12 mouse cellular contexts compared by ENCODE assay signal in genomic region chr13:17942338-17942737, GRCm38 (mm10). TPM values are rescaled to one million over a fixed set of nuclear protein-coding genes. Genes with fewer than 3 reads are reported as not detected.
DNase-seq lines count a peak whose midpoint lies in the region; ATAC-seq and TF ChIP-seq lines count a peak whose summit lies in the region.
"Had no signal": no experiment of that assay in that cellular context is flagged by ENCODE, and none has a peak within 500 bp of the region (broad histone marks: within the 10 kb centered on the region; RNA-seq: fewer than 3 reads in every experiment).

No protein-coding gene starts in this region.

- H3K36me3 ChIP-seq in forebrain, embryonic 12.5 days (replicated peaks) = no peaks in the 10 kb centered on the region
- H3K36me3 ChIP-seq in forebrain, embryonic 10.5 days (replicated peaks) = peaks cover 17% of the 10 kb centered on the region
- H3K36me3 ChIP-seq in hindbrain, embryonic 12.5 days = no peaks in the 10 kb centered on the region
- H3K36me3 ChIP-seq in myocyte (ENCODE audit: control insufficient read depth, insufficient read depth) = no peaks in the 10 kb centered on the region
- H3K36me3 ChIP-seq: kidney, embryonic 15.5 days had no signal

- peaks cover 66% of the 10 kb centered on the region for H3K79me2 ChIP-seq in myocyte (ENCODE audit: control insufficient read depth, insufficient read depth)

- DNase-seq in forebrain, embryonic 10.5 days (ENCODE audit: extremely low spot score, low spot score) = no peak
- DNase-seq in MEL-GATA-1-ER (ENCODE audit: extremely low read depth, low read depth) = peak; percentile 39
- DNase-seq in kidney, adult 9 months = no peak
- DNase-seq in cerebellum, adult 8-10 months = no peak
- DNase-seq in lung, postnatal 36 days = no peak
- DNase-seq: cerebellum, postnatal 25 days; spleen, adult 18-20 months had no signal

- H3K27ac ChIP-seq in forebrain, embryonic 12.5 days = no peak overlapping the region
- H3K27ac ChIP-seq in forebrain, embryonic 10.5 days = no peak overlapping the region
- H3K27ac ChIP-seq in hindbrain, embryonic 12.5 days = no peak overlapping the region
- H3K27ac ChIP-seq: kidney, embryonic 15.5 days had no signal

- ATAC-seq in forebrain, embryonic 12.5 days (ENCODE audit: low FRiP score) = no peak
- ATAC-seq in hindbrain, embryonic 12.5 days (ENCODE audit: low FRiP score) = no peak
- ATAC-seq: Patski had no signal

- H3K4me2 ChIP-seq in forebrain, embryonic 12.5 days = 0 out of 2 replicates have a peak overlapping the region, but pooled peaks have one; percentile 75
- peak overlapping the region; percentile 76 for H3K4me2 ChIP-seq in hindbrain, embryonic 12.5 days (replicated peaks)
- H3K4me2 ChIP-seq in myocyte (ENCODE audit: low read depth) = no peak overlapping the region

- H3K4me1 ChIP-seq in forebrain, embryonic 12.5 days = peaks cover 12% of the 10 kb centered on the region
- H3K4me1 ChIP-seq in forebrain, embryonic 10.5 days = peaks cover 16% of the 10 kb centered on the region
- H3K4me1 ChIP-seq in hindbrain, embryonic 12.5 days = peaks cover 7% of the 10 kb centered on the region

- WGBS in forebrain, embryonic 12.5 days = 74% methylated on average over 6 of the region's 6 CpGs
- 84% methylated on average over 6 of the region's 6 CpGs for WGBS in forebrain, embryonic 10.5 days
- 73% methylated on average over 6 of the region's 6 CpGs for WGBS in hindbrain, embryonic 12.5 days

- no peak overlapping the region for H3K9ac ChIP-seq in forebrain, embryonic 12.5 days
- H3K9ac ChIP-seq in hindbrain, embryonic 12.5 days = 0 out of 2 replicates have a peak overlapping the region, but pooled peaks have one; percentile 27

- H3ac ChIP-seq in myocyte (ENCODE audit: control insufficient read depth, insufficient read length) = no peak overlapping the region

- no peaks in the 10 kb centered on the region for H3K9me3 ChIP-seq in forebrain, embryonic 12.5 days
- H3K9me3 ChIP-seq in forebrain, embryonic 10.5 days = no peaks in the 10 kb centered on the region
- H3K9me3 ChIP-seq in hindbrain, embryonic 12.5 days (replicated peaks) = no peaks in the 10 kb centered on the region
- H3K9me3 ChIP-seq: kidney, embryonic 15.5 days had no signal

- no peak overlapping the region for H3K4me3 ChIP-seq in forebrain, embryonic 12.5 days (replicated peaks)
- no peak overlapping the region for H3K4me3 ChIP-seq in forebrain, embryonic 10.5 days
- H3K4me3 ChIP-seq in hindbrain, embryonic 12.5 days = no peak overlapping the region
- H3K4me3 ChIP-seq in myocyte = peak overlapping the region; percentile 60

- no peak for TF ChIP-seq POLR2A in myocyte (IDR thresholded peaks at IDR 0.05; ENCODE audit: insufficient read length, low read depth)

- H3K27me3 ChIP-seq in forebrain, embryonic 12.5 days = no peaks in the 10 kb centered on the region
- H3K27me3 ChIP-seq in forebrain, embryonic 10.5 days (ENCODE audit: poor library complexity, severe bottlenecking) = no peaks in the 10 kb centered on the region
- no peaks in the 10 kb centered on the region for H3K27me3 ChIP-seq in hindbrain, embryonic 12.5 days
- H3K27me3 ChIP-seq in myocyte (ENCODE audit: control insufficient read depth, insufficient read depth, insufficient read length) = no peaks in the 10 kb centered on the region
- H3K27me3 ChIP-seq: kidney, embryonic 15.5 days; Patski had no signal

TF ChIP-seq in myocyte, 11 proteins besides CTCF, POLR2A, EP300 and RAD21:
- TF ChIP-seq USF1 (IDR thresholded peaks at IDR 0.05; ENCODE audit: low read depth) (no peak), REST (IDR thresholded peaks at IDR 0.05; ENCODE audit: insufficient read depth, insufficient read length) (no peak), MYOG (IDR thresholded peaks at IDR 0.05; ENCODE audit: control insufficient read depth in 1 of 3, insufficient read depth in 1 of 3, insufficient read length in 2 of 3, low read depth in 2 of 3) (no peak), MYOD1 (IDR thresholded peaks at IDR 0.05; ENCODE audit: control insufficient read depth in 1 of 3, insufficient read length in 2 of 3, low read depth in 2 of 3) (no peak), E2F4 (IDR thresholded peaks at IDR 0.05; ENCODE audit: insufficient read depth) (no peak), POLR2AphosphoS2 (IDR thresholded peaks at IDR 0.05; ENCODE audit: insufficient read length, low read depth) (no peak), SRF (IDR thresholded peaks at IDR 0.05; ENCODE audit: control insufficient read depth, insufficient read length, low read depth) (no peak), MAX (IDR thresholded peaks at IDR 0.05; ENCODE audit: low read depth) (no peak), TCF3 (IDR thresholded peaks at IDR 0.05; ENCODE audit: insufficient read length, low read depth) (no peak), TCF12 (IDR thresholded peaks at IDR 0.05; ENCODE audit: insufficient read depth, poor library complexity, severe bottlenecking) (no peak), CEBPB (IDR thresholded peaks at IDR 0.05; ENCODE audit: insufficient read depth, poor library complexity, severe bottlenecking) (no peak)

RNA-seq across cellular contexts. Expression of gene Rala, which starts 1.7 kb away (rescaled TPM):
- 134 and 141 TPM in 2 replicates for polyA plus RNA-seq in forebrain, embryonic 12.5 days (2016; fragmentation: Nextera tagmentation; extraction: Ambion mirVana)
- 101 and 103 TPM in 2 replicates for polyA plus RNA-seq in forebrain, embryonic 10.5 days (2016; fragmentation: Nextera tagmentation; extraction: Ambion mirVana)
- 144 and 154 TPM in 2 replicates for polyA plus RNA-seq in hindbrain, embryonic 12.5 days (2016; fragmentation: Nextera tagmentation; extraction: Ambion mirVana)
- 41.3 TPM for polyA plus RNA-seq in myocyte (2012; fragmentation: generic; extraction: Trizol)

RNA-seq across cellular contexts. Expression of gene Yae1d1, which starts 50.8 kb away (rescaled TPM):
- 95.0 and 101 TPM in 2 replicates for polyA plus RNA-seq in forebrain, embryonic 12.5 days (2016; fragmentation: Nextera tagmentation; extraction: Ambion mirVana)
- 98.8 and 99.4 TPM in 2 replicates for polyA plus RNA-seq in forebrain, embryonic 10.5 days (2016; fragmentation: Nextera tagmentation; extraction: Ambion mirVana)
- polyA plus RNA-seq in hindbrain, embryonic 12.5 days (2016; fragmentation: Nextera tagmentation; extraction: Ambion mirVana) = 79.5 and 81.6 TPM in 2 replicates
- 19.1 TPM for polyA plus RNA-seq in myocyte (2012; fragmentation: generic; extraction: Trizol)
